Mouse (Mus musculus): ENCODE measurements around the gene Adgrb2. TPM values are rescaled to one million over a fixed set of nuclear protein-coding genes. Genes with fewer than 3 reads are reported as not detected.

The Adgrb2 gene
- total and polyA plus RNA-seq, 3 experiments, result 0.04 to 0.15 TPM; not detected in 1

DNA sequence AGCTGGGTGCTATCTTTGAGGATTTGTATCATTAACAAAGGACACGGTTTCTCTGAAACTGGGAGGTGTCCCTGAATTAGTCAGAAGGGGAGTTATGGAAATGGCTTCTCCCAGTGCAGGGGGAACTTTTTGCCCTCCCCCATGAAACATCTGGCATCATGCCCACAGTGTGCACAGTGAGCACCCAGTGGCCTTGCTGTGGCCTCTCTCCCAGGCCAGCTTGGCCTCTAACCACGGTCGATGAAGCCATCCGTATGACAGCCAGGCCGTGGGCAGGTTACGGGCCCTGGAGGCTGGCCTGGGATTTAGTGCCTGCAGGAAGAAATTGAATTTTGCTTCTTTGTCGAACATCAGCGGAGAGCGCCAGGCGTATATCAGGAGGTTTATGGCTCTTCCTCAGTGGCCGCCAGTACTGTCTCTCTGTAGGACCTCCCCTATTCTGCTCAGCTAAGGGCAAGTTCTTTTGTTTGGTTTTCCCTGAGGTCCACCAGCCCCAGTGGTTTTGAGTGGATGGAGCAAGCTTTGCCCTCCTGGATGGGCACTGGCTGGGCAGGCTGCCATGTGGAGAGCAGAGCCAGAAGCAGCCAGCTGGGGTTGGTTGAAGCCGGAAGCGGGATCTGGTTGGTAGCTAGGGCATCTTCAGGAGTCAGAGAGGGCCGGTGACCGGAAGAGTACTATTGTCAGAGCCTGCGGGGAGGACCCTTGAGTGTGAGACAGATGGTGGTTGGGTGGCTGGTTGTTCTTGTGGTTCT lies 9.4 kb downstream of the Adgrb2 start:
- no peak for DNase-seq (ENCODE audit: low read depth, low spot score)
- Histone ChIP-seq H3K36me3 (ENCODE audit: control insufficient read depth in 1 of 2, insufficient read depth in 2 of 2, low read length in 2 of 2) (no peaks in the 10 kb centered on the region), H3K9ac (ENCODE audit: control insufficient read depth, low read depth, low read length, poor library complexity, severe bottlenecking) (no peak overlapping the region), H3K27ac (ENCODE audit: control insufficient read depth, low read depth, low read length) (no peak overlapping the region), H3K79me2 (ENCODE audit: control insufficient read depth, insufficient read depth, low read length, poor library complexity) (no peaks in the 10 kb centered on the region), H3K9me3 (replicated peaks; ENCODE audit: insufficient read depth, low read length) (no peaks in the 10 kb centered on the region), H3K4me1 (ENCODE audit: control insufficient read depth in 1 of 2, insufficient read depth in 2 of 2, low read length in 2 of 2) (no peaks in the 10 kb centered on the region), H3K4me3 (ENCODE audit: control insufficient read depth in 1 of 2, insufficient read depth in 1 of 2, low read depth in 2 of 2, low read length in 2 of 2) (no peak overlapping the region), H3K27me3 (ENCODE audit: control insufficient read depth in 1 of 2, insufficient read depth in 2 of 2, low read length in 2 of 2) (no peaks in the 10 kb centered on the region)
- TF ChIP-seq USF2 (IDR thresholded peaks at IDR 0.05; ENCODE audit: borderline replicate concordance in 1 of 2, insufficient read depth in 1 of 2, low read depth in 1 of 2, low read length in 2 of 2) (no peak), POLR2AphosphoS5 (IDR thresholded peaks at IDR 0.05; ENCODE audit: borderline replicate concordance, low read depth, low read length) (no peak), NELFE (IDR thresholded peaks at IDR 0.05; ENCODE audit: low read depth, low read length) (no peak), MYC (IDR thresholded peaks at IDR 0.05; ENCODE audit: low read depth, low read length) (no peak), NRF1 (IDR thresholded peaks at IDR 0.05; ENCODE audit: insufficient read depth, low read depth, low read length, poor library complexity, severe bottlenecking) (no peak), SMC3 (IDR thresholded peaks at IDR 0.05; ENCODE audit: low read depth, low read length) (no peak), MAZ (IDR thresholded peaks at IDR 0.05; ENCODE audit: low read depth, low read length) (no peak), POLR2AphosphoS2 (IDR thresholded peaks at IDR 0.05; ENCODE audit: low read length) (no peak), ZMIZ1 (IDR thresholded peaks at IDR 0.05; ENCODE audit: low read depth, low read length) (no peak), RCOR1 (IDR thresholded peaks at IDR 0.05; ENCODE audit: low read depth, low read length) (no peak), MAX (IDR thresholded peaks at IDR 0.05; ENCODE audit: low read length) (no peak), CHD1 (IDR thresholded peaks at IDR 0.05; ENCODE audit: low read depth, low read length) (no peak)

DNA sequence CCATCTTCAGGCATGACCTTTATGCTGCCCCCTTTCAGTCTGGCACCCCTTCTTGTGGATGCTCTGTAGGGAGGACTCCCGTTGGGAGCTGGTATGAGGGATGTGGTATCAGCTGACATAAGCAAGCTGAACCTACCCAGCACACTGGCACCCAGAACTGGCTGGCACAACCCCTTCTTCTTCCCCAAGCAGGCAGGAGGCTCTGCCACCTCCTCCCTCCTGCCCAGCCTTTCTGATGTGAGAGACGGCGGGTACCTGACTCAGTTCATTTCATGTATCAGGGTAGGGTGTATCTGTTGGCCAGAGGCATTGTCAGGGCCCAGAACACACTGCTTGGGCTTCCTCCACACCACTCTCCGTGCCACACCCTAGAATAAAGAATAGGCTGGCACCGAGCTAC lies 10.1 kb downstream of the Adgrb2 start:
- H3K9ac ChIP-seq (ENCODE audit: control insufficient read depth, low read depth, low read length, poor library complexity, severe bottlenecking), result no peak overlapping the region
- no peaks in the 10 kb centered on the region for H3K27me3 ChIP-seq (ENCODE audit: control insufficient read depth in 1 of 2, insufficient read depth in 2 of 2, low read length in 2 of 2)
- H3K9me3 ChIP-seq (replicated peaks; ENCODE audit: insufficient read depth, low read length), result no peaks in the 10 kb centered on the region
- no peaks in the 10 kb centered on the region for H3K36me3 ChIP-seq (ENCODE audit: control insufficient read depth in 1 of 2, insufficient read depth in 2 of 2, low read length in 2 of 2)
- H3K27ac ChIP-seq (ENCODE audit: control insufficient read depth, low read depth, low read length), result no peak overlapping the region
- no peaks in the 10 kb centered on the region for H3K4me1 ChIP-seq (ENCODE audit: control insufficient read depth in 1 of 2, insufficient read depth in 2 of 2, low read length in 2 of 2)
- no peaks in the 10 kb centered on the region for H3K79me2 ChIP-seq (ENCODE audit: control insufficient read depth, insufficient read depth, low read length, poor library complexity)
- DNase-seq (ENCODE audit: low read depth, low spot score), result no peak
- H3K4me3 ChIP-seq (ENCODE audit: control insufficient read depth in 1 of 2, insufficient read depth in 1 of 2, low read depth in 2 of 2, low read length in 2 of 2), result no peak overlapping the region
- TF ChIP-seq ELF1 (IDR thresholded peaks at IDR 0.05; ENCODE audit: low read depth, low read length) (no peak), ZMIZ1 (IDR thresholded peaks at IDR 0.05; ENCODE audit: low read depth, low read length) (no peak), UBTF (IDR thresholded peaks at IDR 0.05; ENCODE audit: borderline replicate concordance, insufficient read depth, low read depth, low read length) (no peak), GATA1 (IDR thresholded peaks at IDR 0.05; ENCODE audit: low read depth, low read length) (no peak), TCF12 (IDR thresholded peaks at IDR 0.05; ENCODE audit: low read depth, low read length) (no peak), GABPA (IDR thresholded peaks at IDR 0.05; ENCODE audit: low read depth, low read length) (no peak), CTCF (IDR thresholded peaks at IDR 0.05 in 2 of 3, conservative IDR thresholded peaks at IDR 0.05 in 1 of 3; ENCODE audit: control insufficient read depth in 1 of 3, insufficient read depth in 1 of 3, low read depth in 2 of 3, low read length in 3 of 3, poor library complexity in 1 of 3, severe bottlenecking in 1 of 3) (no peak), SMC3 (IDR thresholded peaks at IDR 0.05; ENCODE audit: low read depth, low read length) (no peak), ZKSCAN1 (IDR thresholded peaks at IDR 0.05; ENCODE audit: low read depth, low read length) (no peak), CHD1 (IDR thresholded peaks at IDR 0.05; ENCODE audit: low read depth, low read length) (no peak), NRF1 (IDR thresholded peaks at IDR 0.05; ENCODE audit: insufficient read depth, low read depth, low read length, poor library complexity, severe bottlenecking) (no peak), USF1 (IDR thresholded peaks at IDR 0.05; ENCODE audit: low read depth, low read length) (no peak), TAL1 (IDR thresholded peaks at IDR 0.05; ENCODE audit: low read length) (no peak), RAD21 (IDR thresholded peaks at IDR 0.05; ENCODE audit: low read depth, low read length) (no peak), POLR2A (IDR thresholded peaks at IDR 0.05; ENCODE audit: control insufficient read depth in 1 of 2, insufficient read depth in 1 of 2, low read depth in 1 of 2, low read length in 2 of 2, poor library complexity in 1 of 2) (no peak), JUND (IDR thresholded peaks at IDR 0.05; ENCODE audit: low read depth, low read length) (no peak), BHLHE40 (IDR thresholded peaks at IDR 0.05; ENCODE audit: borderline replicate concordance, low read depth, low read length) (no peak), POLR2AphosphoS5 (IDR thresholded peaks at IDR 0.05; ENCODE audit: borderline replicate concordance, low read depth, low read length) (no peak)

Measured in MEL (cell line).